10 mouse cellular contexts compared by ENCODE assay signal in genomic region chr4:137485258-137485960, GRCm38 (mm10). TPM values are rescaled to one million over a fixed set of nuclear protein-coding genes. Genes with fewer than 3 reads are reported as not detected.
DNase-seq lines count a peak whose midpoint lies in the region; ATAC-seq lines count a peak whose summit lies in the region.
"Had no signal": no experiment of that assay in that cellular context is flagged by ENCODE, and none has a peak within 500 bp of the region (broad histone marks: within the 10 kb centered on the region; RNA-seq: fewer than 3 reads in every experiment).

No protein-coding gene starts in this region.

- no peak for ATAC-seq in kidney, embryonic 16.5 days (ENCODE audit: low FRiP score, low TSS enrichment)
- ATAC-seq in heart, embryonic 13.5 days (ENCODE audit: extremely low read depth, insufficient number of reproducible peaks, low FRiP score, low TSS enrichment) = no peak
- ATAC-seq in liver, embryonic 13.5 days (ENCODE audit: low read depth) = no peak
- ATAC-seq: Patski had no signal

- no peak overlapping the region for H3K4me3 ChIP-seq in kidney, embryonic 16.5 days (ENCODE audit: low read length)
- no peak overlapping the region for H3K4me3 ChIP-seq in heart, embryonic 13.5 days
- H3K4me3 ChIP-seq in liver, embryonic 13.5 days (replicated peaks) = no peak overlapping the region

- no peaks in the 10 kb centered on the region for H3K27me3 ChIP-seq in kidney, embryonic 16.5 days (ENCODE audit: insufficient read depth, low read length)
- no peaks in the 10 kb centered on the region for H3K27me3 ChIP-seq in heart, embryonic 13.5 days (replicated peaks)
- H3K27me3 ChIP-seq in liver, embryonic 13.5 days = no peaks in the 10 kb centered on the region
- H3K27me3 ChIP-seq: Patski had no signal

- no peak overlapping the region for H3K4me2 ChIP-seq in kidney, embryonic 16.5 days (replicated peaks; ENCODE audit: low read depth, low read length)
- H3K4me2 ChIP-seq in heart, embryonic 13.5 days = peak overlapping the region; percentile 64
- no peak overlapping the region for H3K4me2 ChIP-seq in liver, embryonic 13.5 days

- peak; percentile 27 to 54 for DNase-seq in adrenal gland, adult (ENCODE audit: inconsistent age in 2 of 2, low spot score in 1 of 2)
- DNase-seq in adrenal gland, postnatal 25 days = no peak
- no peak for DNase-seq in kidney, adult 18-20 months
- DNase-seq in liver, embryonic 13.5 days = no peak
- DNase-seq in layer of hippocampus, postnatal 36 days = no peak
- no peak for DNase-seq in thymus, postnatal 0 days (ENCODE audit: low spot score)

- peaks cover 94% of the 10 kb centered on the region for H3K4me1 ChIP-seq in kidney, embryonic 16.5 days (ENCODE audit: insufficient read depth, low read length)
- peaks cover 100% of the 10 kb centered on the region for H3K4me1 ChIP-seq in heart, embryonic 13.5 days
- H3K4me1 ChIP-seq in liver, embryonic 13.5 days (replicated peaks) = peaks cover 92% of the 10 kb centered on the region

- no peaks in the 10 kb centered on the region for H3K36me3 ChIP-seq in kidney, embryonic 16.5 days (ENCODE audit: insufficient read depth, low read length)
- no peaks in the 10 kb centered on the region for H3K36me3 ChIP-seq in heart, embryonic 13.5 days
- H3K36me3 ChIP-seq in liver, embryonic 13.5 days = no peaks in the 10 kb centered on the region

- WGBS in kidney, embryonic 16.5 days = 21% methylated on average over 14 of the region's 14 CpGs
- WGBS in heart, embryonic 13.5 days = 30% methylated on average over 14 of the region's 14 CpGs
- 57% methylated on average over 14 of the region's 14 CpGs for WGBS in liver, embryonic 13.5 days (ENCODE audit: insufficient replicate concordance)

- H3K9me3 ChIP-seq in kidney, embryonic 16.5 days (ENCODE audit: low read length) = no peaks in the 10 kb centered on the region
- H3K9me3 ChIP-seq in heart, embryonic 13.5 days = no peaks in the 10 kb centered on the region
- no peaks in the 10 kb centered on the region for H3K9me3 ChIP-seq in liver, embryonic 13.5 days (replicated peaks)

- peak overlapping the region; percentile 53 for H3K9ac ChIP-seq in kidney, embryonic 16.5 days (replicated peaks; ENCODE audit: low read length)
- peak overlapping the region; percentile 85 for H3K9ac ChIP-seq in heart, embryonic 13.5 days
- 0 out of 2 replicates have a peak overlapping the region, but pooled peaks have one; percentile 4 for H3K9ac ChIP-seq in liver, embryonic 13.5 days

- H3K27ac ChIP-seq in kidney, embryonic 16.5 days (ENCODE audit: low read length) = peak overlapping the region; percentile 93
- peak overlapping the region; percentile 100 for H3K27ac ChIP-seq in heart, embryonic 13.5 days (replicated peaks)
- peak overlapping the region; percentile 68; the same call in 1 of the 2 replicates for H3K27ac ChIP-seq in liver, embryonic 13.5 days

RNA-seq across cellular contexts. Expression of gene Hspg2, which starts 16.8 kb away (rescaled TPM):
- total RNA-seq in adrenal gland, postnatal 25 days (2021) = 177 and 197 TPM in 2 replicates
- polyA plus RNA-seq in kidney, embryonic 16.5 days (2015; fragmentation: Nextera tagmentation; extraction: Ambion mirVana) = 39.6 and 41.7 TPM in 2 replicates
- 48.9 and 50.0 TPM in 2 replicates for polyA plus RNA-seq in heart, embryonic 13.5 days (2015; fragmentation: Nextera tagmentation; extraction: Ambion mirVana)
- polyA plus RNA-seq in liver, embryonic 13.5 days (2015; fragmentation: Nextera tagmentation; extraction: Ambion mirVana) = 2.6 and 3.2 TPM in 2 replicates
- 1 to 10 TPM; 6.4 to 7.3 TPM for total RNA-seq in layer of hippocampus, postnatal 36 days (2021)
- 4.0 and 4.1 TPM in 2 replicates for polyA plus RNA-seq in thymus, postnatal 0 days (2015; fragmentation: Nextera tagmentation; extraction: Ambion mirVana)
- total RNA-seq: megakaryocyte progenitor cell, adult 5-6 weeks had no signal

RNA-seq across cellular contexts. Expression of gene 1700013G24Rik, which starts 32.3 kb away (rescaled TPM):
- not detected in 2 replicates for total RNA-seq in adrenal gland, postnatal 25 days (2021)
- not detected in 2 replicates for polyA plus RNA-seq in kidney, embryonic 16.5 days (2015; fragmentation: Nextera tagmentation; extraction: Ambion mirVana)
- polyA plus RNA-seq in heart, embryonic 13.5 days (2015; fragmentation: Nextera tagmentation; extraction: Ambion mirVana) = not detected in 2 replicates
- polyA plus RNA-seq in liver, embryonic 13.5 days (2015; fragmentation: Nextera tagmentation; extraction: Ambion mirVana) = not detected in 2 replicates
- total RNA-seq in layer of hippocampus, postnatal 36 days (2021) = not detected
- polyA plus RNA-seq in thymus, postnatal 0 days (2015; fragmentation: Nextera tagmentation; extraction: Ambion mirVana) = not detected in 2 replicates
- total RNA-seq: megakaryocyte progenitor cell, adult 5-6 weeks had no signal
- polyA plus RNA-seq: Patski had no signal

RNA-seq across cellular contexts. Expression of gene Cela3b, which starts 55.1 kb away (rescaled TPM):
- not detected in 2 replicates for total RNA-seq in adrenal gland, postnatal 25 days (2021)
- not detected in 2 replicates for polyA plus RNA-seq in kidney, embryonic 16.5 days (2015; fragmentation: Nextera tagmentation; extraction: Ambion mirVana)
- 0.22 TPM in 1 of 2 replicates, not detected in the other for polyA plus RNA-seq in heart, embryonic 13.5 days (2015; fragmentation: Nextera tagmentation; extraction: Ambion mirVana)
- 0.17 TPM in 1 of 2 replicates, not detected in the other for polyA plus RNA-seq in liver, embryonic 13.5 days (2015; fragmentation: Nextera tagmentation; extraction: Ambion mirVana)
- not detected for total RNA-seq in layer of hippocampus, postnatal 36 days (2021)
- 0.40 TPM in 1 of 2 replicates, not detected in the other for polyA plus RNA-seq in thymus, postnatal 0 days (2015; fragmentation: Nextera tagmentation; extraction: Ambion mirVana)
- total RNA-seq: megakaryocyte progenitor cell, adult 5-6 weeks had no signal
- polyA plus RNA-seq: Patski had no signal

Comparison
In these comparisons a context has a peak if more than half of its experiments do, and no peak if none do; other contexts are left out.
1. DNase-seq: peak in adrenal gland, adult (2 of 2); none in adrenal gland, postnatal 25 days (single experiment), kidney, adult 18-20 months (single experiment), liver, embryonic 13.5 days (single experiment), layer of hippocampus, postnatal 36 days (0 of 2) and thymus, postnatal 0 days (single experiment).
2. H3K9ac ChIP-seq: peak in every context shown above with its lines; median percentile 85 in heart, embryonic 13.5 days; 53 in kidney, embryonic 16.5 days; 4 in liver, embryonic 13.5 days.
3. Peak in every context shown above with its lines, with median percentiles within 50 percentile points of each other: H3K27ac ChIP-seq.